Mouse (Mus musculus) cerebellum, postnatal 4 days (tissue): ENCODE measurements around the gene Myo18b.

Experiments
- DNase-seq, 2 experiments: peaks; one replicate each; pipeline ENCODE4 v3.0.0; 2022; ENCODE audit warnings: low spot score in 2 of 2, mixed read lengths in 1 of 2

Myo18b gene

GRCm38 (mm10) chr5:112877391-112878115 is 18.6 kb downstream of the Myo18b start:
- no peak for DNase-seq

DNA sequence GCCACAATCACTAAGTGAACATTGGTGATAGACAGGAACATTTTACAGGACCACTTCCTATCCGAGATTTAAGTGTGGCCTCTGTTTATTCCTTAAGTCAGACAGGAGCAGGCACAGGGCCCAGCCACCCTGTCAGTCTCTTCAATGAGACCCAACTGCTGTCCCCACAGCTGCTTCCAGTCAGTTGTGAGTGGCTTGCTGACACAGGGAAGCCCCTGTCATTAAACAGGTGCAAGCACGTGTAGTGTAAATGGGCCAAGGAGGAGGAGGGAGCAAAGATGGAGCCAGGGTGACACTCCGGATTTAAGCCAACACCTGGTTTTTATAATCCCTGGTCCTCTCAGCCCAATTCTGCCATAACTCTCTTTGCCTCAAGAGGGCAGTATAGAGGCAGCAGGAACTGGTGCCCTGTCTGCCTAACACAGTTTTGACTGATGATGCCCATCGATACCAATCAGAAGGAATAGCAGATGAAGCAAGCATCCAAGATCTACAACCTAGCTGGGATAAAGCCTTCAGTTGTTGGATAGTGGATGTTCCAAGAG is 19.2 kb downstream of the Myo18b start:
- peak in 1 of 2 experiments; percentile 65 for DNase-seq

- no peak for DNase-seq
Observed at GRCm38 (mm10) chr5:112872999-112873398, 23.2 kb downstream of the Myo18b start.

DNA sequence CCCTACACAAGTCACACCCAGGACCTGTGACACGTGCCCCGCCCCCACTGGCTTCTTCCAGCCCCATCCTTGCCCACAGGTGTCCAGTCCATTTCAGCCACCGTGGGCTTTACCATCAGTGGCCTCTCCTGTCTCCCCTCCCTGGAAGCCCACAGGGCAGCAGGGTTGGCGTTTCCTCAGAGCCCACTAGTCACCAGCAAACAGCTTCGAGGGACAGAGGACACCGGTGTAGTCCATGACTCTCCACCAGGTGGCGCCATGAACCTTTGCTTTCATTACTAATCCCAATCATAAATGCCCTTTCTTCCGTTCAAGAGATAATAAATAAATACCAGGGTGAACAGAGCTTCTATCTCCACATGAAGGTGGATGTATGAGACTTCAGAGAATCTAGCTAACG is 25.4 kb downstream of the Myo18b start:
- DNase-seq, result peak; percentile 75 to 86

DNA sequence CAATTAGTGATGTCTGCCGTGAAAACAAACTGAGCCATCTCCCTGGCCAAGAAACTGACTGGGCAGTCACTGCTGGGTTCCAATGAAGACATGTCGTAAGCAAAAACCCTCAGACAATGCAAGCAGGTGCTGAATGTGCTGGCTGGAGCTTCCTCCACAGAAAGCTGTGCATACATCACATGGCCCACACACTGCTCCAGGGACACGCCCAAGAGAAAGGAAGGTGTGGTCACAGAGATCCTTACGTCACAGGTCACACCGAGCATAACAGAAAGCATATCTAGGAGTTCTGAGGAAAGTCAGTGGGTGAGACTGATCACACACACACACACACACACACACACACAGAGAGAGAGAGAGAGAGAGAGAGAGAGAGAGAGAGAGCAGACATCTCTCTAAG is 27.5 kb downstream of the Myo18b start:
- DNase-seq, result no peak

- peak in 1 of 2 experiments; percentile 62 for DNase-seq
Observed at GRCm38 (mm10) chr5:112864719-112865367, 31.3 kb downstream of the Myo18b start.

- peak in 1 of 2 experiments; percentile 62 for DNase-seq
Observed at GRCm38 (mm10) chr5:112859379-112860035, 36.7 kb downstream of the Myo18b start.

GRCm38 (mm10) chr5:112853179-112853578 is 43.0 kb downstream of the Myo18b start:
- DNase-seq, result peak in 1 of 2 experiments; percentile 76

DNA sequence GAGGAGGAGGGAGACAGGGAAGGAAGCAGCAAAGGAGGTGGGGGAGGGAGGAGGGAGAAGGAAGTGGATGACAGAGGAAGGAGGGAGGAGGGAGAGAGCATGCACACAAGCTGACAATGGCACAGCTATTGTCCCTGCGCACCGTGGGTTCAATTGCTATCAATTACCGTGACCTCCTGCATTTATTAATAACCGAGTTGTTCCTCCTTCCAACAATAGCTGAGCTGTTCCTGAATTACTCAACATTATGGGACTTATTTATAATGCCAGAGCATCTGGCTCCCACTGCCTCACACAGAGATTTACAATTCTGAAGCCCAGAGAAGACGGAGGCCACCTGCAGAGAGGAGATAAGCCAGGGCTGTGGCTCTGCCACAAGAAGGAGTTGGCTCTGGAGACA is 44.8 kb downstream of the Myo18b start:
- DNase-seq, result no peak

- DNase-seq, result peak; percentile 51 to 73
Observed at GRCm38 (mm10) chr5:112848586-112849280, 47.4 kb downstream of the Myo18b start.

DNA sequence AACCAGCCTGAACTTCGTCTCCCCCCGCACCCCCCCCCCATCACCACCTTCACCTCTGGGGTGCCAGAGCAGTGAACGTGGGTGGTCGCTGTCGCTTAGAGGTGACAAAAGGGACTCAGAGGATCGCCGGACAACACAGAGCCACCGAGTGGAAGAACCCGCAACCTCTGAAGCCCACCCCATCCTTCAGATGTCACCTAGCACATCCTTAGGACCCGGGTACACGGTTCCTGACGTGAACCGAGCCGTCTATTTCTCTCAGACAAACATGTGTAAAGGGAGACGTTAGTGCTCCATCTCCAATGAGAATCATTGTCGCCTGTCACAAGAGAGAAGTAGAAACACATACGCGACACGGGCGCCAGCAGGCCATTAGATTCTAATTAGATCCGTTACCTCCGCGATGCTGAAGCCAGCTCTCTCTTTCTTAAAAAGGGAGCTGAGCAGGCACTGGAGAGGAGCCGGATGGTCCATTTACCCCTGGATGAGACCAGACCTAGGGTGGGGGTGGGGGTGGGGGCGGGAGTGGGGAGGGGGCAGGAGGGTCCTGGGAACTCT is 48.1 kb downstream of the Myo18b start:
- no peak for DNase-seq

- DNase-seq, result no peak
Observed at GRCm38 (mm10) chr5:112846146-112846545, 50.0 kb downstream of the Myo18b start.

DNA sequence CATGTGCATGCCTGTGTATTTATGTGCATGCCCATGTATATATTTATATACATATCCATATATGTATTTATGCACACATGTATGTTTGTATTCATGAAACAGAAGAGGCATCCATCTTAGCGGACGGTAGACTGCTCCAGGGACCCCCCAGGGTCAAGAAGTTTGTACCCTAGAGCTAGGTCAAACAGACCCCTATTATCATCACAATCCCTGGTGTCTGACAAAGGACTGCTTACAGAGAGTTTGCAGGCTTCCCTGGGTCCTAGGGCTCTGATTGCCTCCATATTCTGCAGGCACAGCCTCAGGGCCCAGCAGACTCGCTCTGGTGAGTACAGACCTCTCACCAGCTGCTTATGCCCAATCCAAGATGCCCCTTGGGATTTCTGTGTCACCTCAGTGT is 51.7 kb downstream of the Myo18b start:
- no peak for DNase-seq

GRCm38 (mm10) chr5:112843676-112844257 is 52.4 kb downstream of the Myo18b start:
- no peak for DNase-seq

GRCm38 (mm10) chr5:112842696-112843095 is 53.5 kb downstream of the Myo18b start:
- no peak for DNase-seq

- DNase-seq, result no peak
Observed at GRCm38 (mm10) chr5:112841850-112842249, 54.3 kb downstream of the Myo18b start.

DNA sequence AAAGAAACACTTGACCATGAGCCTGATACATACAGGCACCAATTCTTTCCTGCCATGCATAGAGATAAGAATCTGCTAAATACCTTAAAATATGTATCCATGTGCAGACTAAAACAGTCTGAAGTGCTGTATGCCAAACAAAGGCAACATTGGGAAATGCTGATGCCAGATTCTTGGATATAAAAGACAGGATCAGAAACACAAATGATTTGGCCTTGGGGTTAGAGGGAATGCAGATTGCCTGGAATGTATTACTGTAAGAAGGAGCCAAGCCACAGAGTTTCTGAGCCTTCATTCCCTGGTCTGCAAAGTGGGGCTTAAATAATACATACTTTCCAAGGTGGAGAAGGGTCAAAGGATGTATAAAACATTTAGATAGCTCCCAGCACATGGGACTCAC is 61.3 kb downstream of the Myo18b start:
- no peak for DNase-seq

DNA sequence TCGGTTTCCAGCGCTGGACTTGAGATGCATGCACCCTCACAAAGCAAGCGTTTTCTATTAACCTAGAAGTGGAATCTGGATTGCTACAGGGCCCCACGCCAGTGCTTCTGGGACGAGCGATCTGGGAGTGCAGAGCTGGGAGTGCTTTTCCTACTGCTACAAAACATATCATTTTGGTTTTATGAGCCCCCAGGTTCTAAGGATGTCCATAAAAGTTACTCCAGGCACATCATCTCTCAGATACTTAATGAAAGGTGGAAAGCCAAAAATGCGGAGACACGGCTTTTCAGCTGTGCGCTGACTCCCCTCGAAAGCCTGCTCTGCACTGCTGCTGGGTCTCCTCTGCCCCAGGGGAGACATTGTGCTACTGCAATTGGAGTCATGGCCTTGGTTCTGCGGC is 62.3 kb downstream of the Myo18b start:
- DNase-seq, result no peak

DNA sequence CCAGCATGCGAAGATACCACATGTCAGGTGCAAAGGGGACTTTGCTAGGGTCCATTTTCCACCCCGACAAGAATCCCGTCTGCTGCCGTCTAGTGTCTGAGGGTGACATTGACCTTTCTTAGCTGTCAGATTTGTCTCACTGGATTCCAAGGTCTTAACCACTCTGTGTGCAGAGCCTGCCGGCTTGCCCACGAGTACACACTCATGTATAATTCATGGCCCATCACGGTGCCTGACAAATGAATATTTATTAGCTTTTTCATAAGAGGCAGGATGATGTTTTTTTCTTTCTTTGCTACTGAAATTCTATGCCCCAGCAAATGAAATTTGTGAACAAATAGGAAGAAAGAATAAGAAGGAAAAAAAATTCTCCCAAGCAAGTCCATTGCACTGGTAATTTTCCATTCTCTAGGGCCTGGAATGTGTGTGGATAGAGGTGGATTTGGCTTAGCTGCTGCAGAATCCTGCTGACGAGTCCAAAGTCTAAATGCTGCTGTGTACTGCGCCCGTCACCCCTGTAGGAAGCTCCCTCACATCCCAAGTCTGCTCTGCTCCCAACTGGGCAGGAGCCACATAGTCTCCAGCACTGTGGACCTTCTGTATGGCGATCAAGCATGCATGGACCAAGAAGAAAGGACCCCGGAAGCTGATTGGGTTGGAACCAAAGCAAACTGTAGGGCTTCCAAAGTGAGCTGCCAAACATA is 70.9 kb downstream of the Myo18b start:
- DNase-seq, result no peak

GRCm38 (mm10) chr5:112824376-112824775 is 71.8 kb downstream of the Myo18b start:
- no peak for DNase-seq

- DNase-seq, result no peak
Observed at GRCm38 (mm10) chr5:112822426-112822825, 73.7 kb downstream of the Myo18b start.
